Mouse (Mus musculus): ENCODE data around the gene Unc93b1.

DNA sequence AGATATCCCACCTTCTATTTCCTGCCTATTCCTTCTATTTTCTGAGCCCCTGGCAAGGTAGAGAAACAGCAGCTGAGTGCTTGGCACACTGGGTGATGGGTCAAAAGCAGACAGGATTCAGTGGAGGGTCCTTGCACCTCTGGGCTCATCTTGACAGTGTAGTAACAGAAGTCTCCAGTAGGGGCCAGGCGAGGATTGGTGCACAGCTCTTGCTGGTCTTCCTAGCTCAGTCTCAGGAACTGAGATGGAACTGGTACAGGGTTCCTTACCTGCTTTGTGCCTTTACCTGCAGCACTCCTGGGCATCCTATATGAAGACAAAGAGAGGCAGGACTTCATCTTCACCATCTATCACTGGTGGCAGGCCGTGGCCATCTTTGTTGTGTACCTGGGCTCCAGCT, 11.7 kb downstream of the Unc93b1 start:
- TF ChIP-seq EP300 (IDR thresholded peaks at IDR 0.05; ENCODE audit: low read depth) (no peak), CTCF (IDR thresholded peaks at IDR 0.05; ENCODE audit: low read depth) (peak; percentile 93)
